Mouse (Mus musculus): ENCODE results near the gene Rhoa.

DNA sequence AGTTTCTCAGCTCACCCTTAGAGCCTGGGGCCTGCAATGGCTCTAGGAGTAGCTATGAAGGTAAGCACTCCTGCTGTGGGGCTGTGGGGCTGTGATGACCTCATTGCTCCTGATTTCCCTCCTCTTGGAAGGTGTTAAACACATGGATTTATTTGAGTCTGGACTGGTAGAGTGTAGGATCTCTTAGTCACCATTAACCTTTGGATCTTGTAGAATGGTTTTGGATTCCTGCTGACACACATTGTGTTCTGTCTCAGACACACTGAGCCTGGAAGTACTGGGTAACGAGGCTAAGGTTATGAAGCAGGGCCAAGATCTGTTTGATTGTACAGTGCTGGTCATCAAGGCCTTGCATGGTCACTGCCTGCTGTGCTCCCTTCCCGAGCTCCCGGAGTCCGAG lies 73.4 kb downstream of the Rhoa start:
- no peak for TF ChIP-seq CTCF (IDR thresholded peaks at IDR 0.05; ENCODE audit: borderline replicate concordance, control insufficient read depth, extremely low read depth, insufficient read depth, low read length, poor library complexity)
- TF ChIP-seq POLR2A (IDR thresholded peaks at IDR 0.05; ENCODE audit: control insufficient read depth, extremely low read depth, insufficient read depth, low read length, poor library complexity) = no peak

All from thymus, adult 2 months (tissue).